Mouse (Mus musculus): ENCODE measurements at regions not wholly inside any gene's neighbourhood (a gene's known extent, or its start where the extent isn't known, plus 50 kb on each side); places are given as distances from the start of the nearest gene placed in this dataset.

DNA sequence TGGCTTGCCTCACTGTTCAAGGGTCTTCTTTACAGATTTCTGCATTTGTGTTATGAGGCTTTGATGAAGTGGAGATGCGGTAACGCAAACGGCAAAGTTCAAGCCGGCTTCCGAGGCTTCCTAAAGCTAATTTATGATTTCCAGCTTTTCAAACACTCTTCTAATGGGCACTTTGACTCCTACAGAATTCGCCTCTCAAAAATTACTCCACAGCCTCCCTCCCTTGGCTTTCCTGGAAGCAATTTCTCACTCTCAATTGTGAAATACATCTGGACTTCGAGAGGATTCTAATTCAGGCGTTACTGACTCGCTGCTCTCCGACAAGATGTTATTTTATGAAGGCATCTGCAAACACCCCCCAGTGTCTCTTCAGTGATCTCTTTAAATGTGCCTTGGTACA lies 157.2 kb downstream of the Drd1 start:
- H3K4me3 ChIP-seq (ENCODE audit: low read depth, low read length), result no peak overlapping the region
- H3K4me1 ChIP-seq (ENCODE audit: control insufficient read depth, insufficient read depth, low read length), result no peaks in the 10 kb centered on the region
- H3K27ac ChIP-seq (replicated peaks; ENCODE audit: low read depth, low read length), result no peak overlapping the region
- DNase-seq (ENCODE audit: low spot score) (no peak), ATAC-seq (ENCODE audit: insufficient number of reproducible peaks, low FRiP score, low TSS enrichment, low read depth) (no peak)
- no peak overlapping the region for H3K4me2 ChIP-seq (ENCODE audit: low read depth, severe bottlenecking)
- H3K36me3 ChIP-seq (ENCODE audit: control insufficient read depth, insufficient read depth, low read length), result no peaks in the 10 kb centered on the region
- H3K9me3 ChIP-seq (ENCODE audit: control insufficient read depth, low read length), result no peaks in the 10 kb centered on the region
- WGBS, result 72% methylated on average over 10 of the region's 10 CpGs
- H3K9ac ChIP-seq (ENCODE audit: low read length), result no peak overlapping the region
- H3K27me3 ChIP-seq (ENCODE audit: control insufficient read depth, insufficient read depth, low read length), result no peaks in the 10 kb centered on the region

DNA sequence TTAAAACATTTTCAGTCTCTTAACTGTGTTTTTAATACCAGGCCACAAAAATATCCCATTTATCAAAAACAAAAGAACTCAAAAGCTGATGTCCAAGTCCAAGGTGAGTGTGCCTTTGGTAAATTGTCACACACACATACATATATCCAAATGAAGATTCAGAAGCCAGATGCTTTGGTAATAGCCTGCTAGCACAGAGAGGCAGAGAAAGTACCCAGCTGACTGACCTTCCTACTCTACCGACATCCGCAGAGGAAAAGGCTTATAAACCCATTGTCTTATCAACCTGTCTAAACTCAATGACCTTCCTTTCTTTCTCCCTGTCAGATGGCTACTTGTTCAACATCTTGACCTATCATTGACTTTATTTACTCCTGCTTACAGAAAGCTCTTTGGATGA lies 158.3 kb downstream of the Drd1 start:
- no peak for ATAC-seq (ENCODE audit: insufficient number of reproducible peaks, low FRiP score, low TSS enrichment, low read depth)
- no peak for DNase-seq (ENCODE audit: low spot score)
- H3K27ac ChIP-seq (replicated peaks; ENCODE audit: low read depth, low read length), result no peak overlapping the region
- 97% methylated on average over 2 of the region's 2 CpGs for WGBS
- H3K4me2 ChIP-seq (ENCODE audit: low read depth, severe bottlenecking), result no peak overlapping the region
- no peaks in the 10 kb centered on the region for H3K36me3 ChIP-seq (ENCODE audit: control insufficient read depth, insufficient read depth, low read length)
- no peaks in the 10 kb centered on the region for H3K9me3 ChIP-seq (ENCODE audit: control insufficient read depth, low read length)
- H3K4me3 ChIP-seq (ENCODE audit: low read depth, low read length), result no peak overlapping the region
- H3K27me3 ChIP-seq (ENCODE audit: control insufficient read depth, insufficient read depth, low read length), result no peaks in the 10 kb centered on the region
- no peaks in the 10 kb centered on the region for H3K4me1 ChIP-seq (ENCODE audit: control insufficient read depth, insufficient read depth, low read length)
- H3K9ac ChIP-seq (ENCODE audit: low read length), result no peak overlapping the region

DNA sequence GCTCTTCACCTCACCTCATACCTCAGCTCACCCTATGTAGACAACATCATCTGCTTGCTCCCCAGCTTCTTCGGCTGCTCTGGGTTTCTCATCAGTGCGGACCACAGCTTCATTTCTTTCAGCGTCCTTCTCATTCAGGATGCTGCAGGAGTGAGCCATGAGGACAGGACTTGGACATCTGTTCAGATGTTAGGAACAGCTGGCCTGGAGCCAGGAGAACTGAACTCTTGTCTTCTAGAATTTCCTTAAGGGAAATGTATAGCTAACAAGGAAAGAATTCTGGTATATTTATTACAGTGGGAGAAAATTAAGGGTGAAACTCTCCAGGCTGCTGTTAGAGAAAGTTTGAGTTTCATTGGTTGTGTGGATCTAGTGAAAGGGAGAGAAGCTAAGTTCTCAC lies 167.1 kb downstream of the Drd1 start:
- no peaks in the 10 kb centered on the region for H3K27me3 ChIP-seq (ENCODE audit: control insufficient read depth, insufficient read depth, low read length)
- no peaks in the 10 kb centered on the region for H3K36me3 ChIP-seq (ENCODE audit: control insufficient read depth, insufficient read depth, low read length)
- WGBS, result 93% methylated on average over 3 of the region's 3 CpGs
- ATAC-seq (ENCODE audit: insufficient number of reproducible peaks, low FRiP score, low TSS enrichment, low read depth) (no peak), DNase-seq (ENCODE audit: low spot score) (no peak)
- no peak overlapping the region for H3K9ac ChIP-seq (ENCODE audit: low read length)
- no peak overlapping the region for H3K27ac ChIP-seq (replicated peaks; ENCODE audit: low read depth, low read length)
- no peaks in the 10 kb centered on the region for H3K4me1 ChIP-seq (ENCODE audit: control insufficient read depth, insufficient read depth, low read length)
- H3K4me2 ChIP-seq (ENCODE audit: low read depth, severe bottlenecking), result no peak overlapping the region
- H3K4me3 ChIP-seq (ENCODE audit: low read depth, low read length), result no peak overlapping the region
- H3K9me3 ChIP-seq (ENCODE audit: control insufficient read depth, low read length), result no peaks in the 10 kb centered on the region

DNA sequence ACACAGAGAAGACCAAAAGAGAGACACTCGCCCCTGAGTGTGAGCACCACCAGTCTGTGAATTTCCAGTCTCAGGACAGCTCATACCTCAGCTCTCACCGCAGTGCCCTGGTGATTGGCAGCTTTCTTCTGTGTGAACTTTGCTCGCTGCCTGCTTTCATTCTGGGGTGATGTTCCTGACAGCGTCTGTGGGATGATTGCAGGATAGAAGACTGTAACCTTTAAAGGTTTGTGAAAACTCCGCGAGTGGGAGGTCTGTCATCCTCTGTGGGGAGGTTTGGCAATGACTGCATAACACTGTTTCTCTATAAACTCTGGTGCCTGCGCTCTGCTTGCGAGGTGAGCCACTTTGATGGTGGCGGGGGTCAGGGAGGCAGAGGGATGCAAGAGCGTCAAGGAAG lies 169.7 kb downstream of the Drd1 start:
- 86% methylated on average over 10 of the region's 10 CpGs for WGBS
- no peak overlapping the region for H3K27ac ChIP-seq (replicated peaks; ENCODE audit: low read depth, low read length)
- DNase-seq (ENCODE audit: low spot score) (no peak), ATAC-seq (ENCODE audit: insufficient number of reproducible peaks, low FRiP score, low TSS enrichment, low read depth) (no peak)
- no peak overlapping the region for H3K4me2 ChIP-seq (ENCODE audit: low read depth, severe bottlenecking)
- no peaks in the 10 kb centered on the region for H3K27me3 ChIP-seq (ENCODE audit: control insufficient read depth, insufficient read depth, low read length)
- no peaks in the 10 kb centered on the region for H3K36me3 ChIP-seq (ENCODE audit: control insufficient read depth, insufficient read depth, low read length)
- no peak overlapping the region for H3K4me3 ChIP-seq (ENCODE audit: low read depth, low read length)
- H3K4me1 ChIP-seq (ENCODE audit: control insufficient read depth, insufficient read depth, low read length), result no peaks in the 10 kb centered on the region
- H3K9me3 ChIP-seq (ENCODE audit: control insufficient read depth, low read length), result no peaks in the 10 kb centered on the region
- H3K9ac ChIP-seq (ENCODE audit: low read length), result no peak overlapping the region

DNA sequence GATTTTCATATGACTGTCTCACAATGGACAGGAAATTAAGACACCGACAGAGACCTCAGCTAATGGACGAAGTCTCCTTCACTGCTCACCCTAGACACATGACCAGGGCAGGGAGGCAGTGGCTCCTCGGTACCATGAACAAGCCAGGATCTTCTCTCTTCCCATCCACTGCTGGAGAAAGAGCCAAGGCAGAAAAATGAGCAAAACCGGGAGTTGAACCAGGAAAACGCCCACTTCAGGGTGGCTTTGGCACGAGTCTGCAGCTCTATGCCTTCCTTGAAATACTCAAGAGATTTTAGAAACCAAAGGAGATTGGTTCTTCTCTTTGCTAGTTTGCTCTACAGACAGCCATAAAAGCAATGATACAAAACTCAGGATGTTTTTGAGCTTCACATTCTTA lies 172.3 kb downstream of the Drd1 start:
- no peak overlapping the region for H3K4me3 ChIP-seq (ENCODE audit: low read depth, low read length)
- no peak overlapping the region for H3K9ac ChIP-seq (ENCODE audit: low read length)
- H3K27ac ChIP-seq (replicated peaks; ENCODE audit: low read depth, low read length), result no peak overlapping the region
- no peaks in the 10 kb centered on the region for H3K4me1 ChIP-seq (ENCODE audit: control insufficient read depth, insufficient read depth, low read length)
- no peaks in the 10 kb centered on the region for H3K36me3 ChIP-seq (ENCODE audit: control insufficient read depth, insufficient read depth, low read length)
- H3K9me3 ChIP-seq (ENCODE audit: control insufficient read depth, low read length), result no peaks in the 10 kb centered on the region
- WGBS, result 86% methylated on average over 6 of the region's 6 CpGs
- no peaks in the 10 kb centered on the region for H3K27me3 ChIP-seq (ENCODE audit: control insufficient read depth, insufficient read depth, low read length)
- DNase-seq (ENCODE audit: low spot score) (no peak), ATAC-seq (ENCODE audit: insufficient number of reproducible peaks, low FRiP score, low TSS enrichment, low read depth) (no peak)
- no peak overlapping the region for H3K4me2 ChIP-seq (ENCODE audit: low read depth, severe bottlenecking)

DNA sequence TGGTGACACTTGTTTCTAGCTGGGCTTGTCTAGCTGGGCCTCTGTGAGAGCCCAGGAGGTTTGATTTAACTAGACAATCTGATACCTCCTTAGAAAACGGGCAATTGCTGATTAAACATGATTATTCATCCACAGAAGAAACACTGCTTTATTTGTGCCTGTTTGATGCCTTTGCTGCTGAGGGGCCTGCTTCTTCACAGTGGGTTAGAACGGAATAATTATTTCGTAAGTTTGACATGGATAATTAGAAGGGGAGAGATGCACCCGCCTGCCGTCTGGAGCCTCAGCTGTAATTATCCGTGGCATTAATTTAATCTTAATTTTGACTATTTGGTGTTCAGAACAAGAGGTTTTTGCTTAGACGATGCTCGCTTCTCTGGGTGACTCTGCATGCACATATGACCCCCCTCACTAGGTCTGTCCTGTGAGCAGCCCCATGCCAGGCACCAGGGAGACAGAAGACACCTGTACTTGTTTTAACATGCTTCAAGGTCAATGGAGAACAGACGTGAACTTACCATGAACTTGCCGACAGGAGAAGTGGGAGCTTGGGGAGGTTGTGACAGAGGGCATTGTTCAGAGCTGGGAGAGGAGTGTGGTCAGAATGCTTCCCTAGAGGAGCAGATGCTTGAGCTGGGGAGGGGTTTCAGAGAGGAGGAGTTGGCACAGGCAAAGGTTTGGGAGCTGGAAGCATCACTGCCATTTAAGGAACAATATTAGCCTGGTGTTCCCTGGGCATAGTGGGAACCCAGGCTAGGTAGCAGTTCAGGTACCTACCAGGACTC lies 174.8 kb downstream of the Drd1 start:
- H3K4me2 ChIP-seq (ENCODE audit: low read depth, severe bottlenecking), result no peak overlapping the region

DNA sequence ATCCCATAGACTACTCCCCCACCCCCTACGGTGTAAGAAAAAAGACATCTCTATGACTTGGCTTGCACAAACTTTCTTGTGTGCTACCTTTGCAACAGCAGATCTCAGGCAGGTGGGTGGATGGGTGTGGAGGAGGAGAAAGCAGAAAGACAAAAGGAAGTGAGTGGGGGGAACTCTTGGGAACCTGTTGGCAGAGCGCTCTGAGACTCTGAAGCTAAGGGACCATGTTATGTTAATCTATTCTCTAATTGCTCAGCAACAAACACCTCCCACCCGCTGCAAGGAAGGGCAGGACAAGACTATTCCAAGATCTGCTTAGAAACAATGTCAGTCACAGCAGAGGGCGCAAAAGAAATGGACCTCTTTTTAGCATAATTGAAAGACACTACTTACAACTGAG lies 180.0 kb downstream of the Drd1 start:
- no peak overlapping the region for H3K27ac ChIP-seq (replicated peaks; ENCODE audit: low read depth, low read length)
- no peaks in the 10 kb centered on the region for H3K27me3 ChIP-seq (ENCODE audit: control insufficient read depth, insufficient read depth, low read length)
- no peak overlapping the region for H3K4me2 ChIP-seq (ENCODE audit: low read depth, severe bottlenecking)
- WGBS, result 88% methylated on average over 4 of the region's 4 CpGs
- H3K9ac ChIP-seq (ENCODE audit: low read length), result no peak overlapping the region
- no peak for DNase-seq (ENCODE audit: low spot score)
- no peak overlapping the region for H3K4me3 ChIP-seq (ENCODE audit: low read depth, low read length)
- no peaks in the 10 kb centered on the region for H3K9me3 ChIP-seq (ENCODE audit: control insufficient read depth, low read length)
- H3K36me3 ChIP-seq (ENCODE audit: control insufficient read depth, insufficient read depth, low read length), result no peaks in the 10 kb centered on the region
- no peak for ATAC-seq (ENCODE audit: insufficient number of reproducible peaks, low FRiP score, low TSS enrichment, low read depth)
- H3K4me1 ChIP-seq (ENCODE audit: control insufficient read depth, insufficient read depth, low read length), result no peaks in the 10 kb centered on the region

More for the DNA sequence above, 174.8 kb downstream of the Drd1 start:
- DNase-seq (ENCODE audit: low spot score) (no peak), ATAC-seq (ENCODE audit: insufficient number of reproducible peaks, low FRiP score, low TSS enrichment, low read depth) (no peak)
- Histone ChIP-seq H3K9me3 (ENCODE audit: control insufficient read depth, low read length) (no peaks in the 10 kb centered on the region), H3K9ac (ENCODE audit: low read length) (no peak overlapping the region), H3K4me1 (ENCODE audit: control insufficient read depth, insufficient read depth, low read length) (no peaks in the 10 kb centered on the region), H3K27ac (replicated peaks; ENCODE audit: low read depth, low read length) (no peak overlapping the region), H3K27me3 (ENCODE audit: control insufficient read depth, insufficient read depth, low read length) (no peaks in the 10 kb centered on the region), H3K4me3 (ENCODE audit: low read depth, low read length) (no peak overlapping the region), H3K36me3 (ENCODE audit: control insufficient read depth, insufficient read depth, low read length) (no peaks in the 10 kb centered on the region)
- WGBS, result 76% methylated on average over 10 of the region's 10 CpGs

DNA sequence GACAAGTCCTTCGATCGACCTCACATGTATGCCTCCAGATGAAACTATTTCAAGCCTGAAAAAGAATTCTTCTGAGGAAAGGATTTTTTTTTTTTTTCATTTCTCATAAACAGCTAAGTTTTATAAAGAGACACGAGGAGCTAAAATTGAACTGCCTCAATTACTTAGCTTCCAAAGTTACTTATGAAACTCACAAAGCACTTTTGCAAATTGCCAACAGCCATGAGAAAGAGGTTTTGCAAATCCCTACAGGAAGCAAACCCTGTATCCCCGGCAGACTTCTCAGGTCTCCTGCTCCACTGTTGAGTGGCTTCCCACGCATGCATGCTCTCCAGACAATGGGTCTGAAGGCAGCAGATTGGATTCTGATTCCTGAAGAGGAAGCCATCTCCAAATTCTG lies 190.2 kb downstream of the Drd1 start:
- H3K4me1 ChIP-seq (ENCODE audit: control insufficient read depth, insufficient read depth, low read length), result no peaks in the 10 kb centered on the region
- no peaks in the 10 kb centered on the region for H3K9me3 ChIP-seq (ENCODE audit: control insufficient read depth, low read length)
- no peak overlapping the region for H3K4me2 ChIP-seq (ENCODE audit: low read depth, severe bottlenecking)
- H3K27me3 ChIP-seq (ENCODE audit: control insufficient read depth, insufficient read depth, low read length), result no peaks in the 10 kb centered on the region
- no peaks in the 10 kb centered on the region for H3K36me3 ChIP-seq (ENCODE audit: control insufficient read depth, insufficient read depth, low read length)
- no peak for ATAC-seq (ENCODE audit: insufficient number of reproducible peaks, low FRiP score, low TSS enrichment, low read depth)
- no peak overlapping the region for H3K27ac ChIP-seq (replicated peaks; ENCODE audit: low read depth, low read length)
- H3K9ac ChIP-seq (ENCODE audit: low read length), result no peak overlapping the region
- WGBS, result 85% methylated on average over 5 of the region's 5 CpGs
- DNase-seq (ENCODE audit: low spot score), result no peak
- H3K4me3 ChIP-seq (ENCODE audit: low read depth, low read length), result no peak overlapping the region

DNA sequence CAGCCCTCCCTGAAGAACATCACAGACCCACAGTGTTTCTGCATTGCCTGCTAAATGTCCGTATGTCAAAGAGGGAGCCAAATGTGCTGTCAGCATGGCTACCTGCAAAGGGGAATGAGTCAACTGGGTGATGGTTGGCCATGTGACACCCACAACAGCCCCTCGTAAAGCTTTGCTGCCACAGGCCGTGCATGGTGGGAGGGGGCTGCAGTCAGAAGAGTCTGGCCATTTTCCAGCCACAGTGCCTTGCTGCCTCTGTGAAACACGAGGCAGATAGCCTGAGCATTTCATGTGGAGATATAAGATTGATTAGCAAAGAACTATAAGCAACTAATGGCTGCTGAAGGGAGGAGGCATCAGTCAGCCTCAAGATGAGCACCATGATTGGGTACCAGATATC lies 193.2 kb downstream of the Drd1 start:
- no peak overlapping the region for H3K27ac ChIP-seq (replicated peaks; ENCODE audit: low read depth, low read length)
- 13% methylated on average over 4 of the region's 4 CpGs for WGBS
- ATAC-seq (ENCODE audit: insufficient number of reproducible peaks, low FRiP score, low TSS enrichment, low read depth) (no peak), DNase-seq (ENCODE audit: low spot score) (no peak)
- H3K4me1 ChIP-seq (ENCODE audit: control insufficient read depth, insufficient read depth, low read length), result no peaks in the 10 kb centered on the region
- H3K27me3 ChIP-seq (ENCODE audit: control insufficient read depth, insufficient read depth, low read length), result no peaks in the 10 kb centered on the region
- no peak overlapping the region for H3K9ac ChIP-seq (ENCODE audit: low read length)
- H3K9me3 ChIP-seq (ENCODE audit: control insufficient read depth, low read length), result no peaks in the 10 kb centered on the region
- H3K4me2 ChIP-seq (ENCODE audit: low read depth, severe bottlenecking), result no peak overlapping the region
- H3K4me3 ChIP-seq (ENCODE audit: low read depth, low read length), result no peak overlapping the region
- no peaks in the 10 kb centered on the region for H3K36me3 ChIP-seq (ENCODE audit: control insufficient read depth, insufficient read depth, low read length)
